Mouse (Mus musculus) CD4-positive, CD25-positive, alpha-beta regulatory T cell, adult 4 months (primary cell): ENCODE data around the gene Dtnbp1. TPM values are rescaled to one million over a fixed set of nuclear protein-coding genes. Genes with fewer than 3 reads are reported as not detected.

Experiments
- ATAC-seq: one replicate; pipeline ENCODE4 v1.8.0; 2017
- polyA plus RNA-seq, 2 experiments: library from polyadenylated mRNA; unstranded; fragments of 100-300 nt; shearing (Covaris generic); gene quantifications; one replicate each; pipeline ENCODE4 v1.2.1; 2017

The Dtnbp1 gene
- polyA plus RNA-seq, 2 experiments from 2014 or later = 5.3 to 8.9 TPM

GRCm38 (mm10) chr13:44903416-44903815 lies 98.5 kb downstream of the Dtnbp1 start:
- no peak for ATAC-seq

DNA sequence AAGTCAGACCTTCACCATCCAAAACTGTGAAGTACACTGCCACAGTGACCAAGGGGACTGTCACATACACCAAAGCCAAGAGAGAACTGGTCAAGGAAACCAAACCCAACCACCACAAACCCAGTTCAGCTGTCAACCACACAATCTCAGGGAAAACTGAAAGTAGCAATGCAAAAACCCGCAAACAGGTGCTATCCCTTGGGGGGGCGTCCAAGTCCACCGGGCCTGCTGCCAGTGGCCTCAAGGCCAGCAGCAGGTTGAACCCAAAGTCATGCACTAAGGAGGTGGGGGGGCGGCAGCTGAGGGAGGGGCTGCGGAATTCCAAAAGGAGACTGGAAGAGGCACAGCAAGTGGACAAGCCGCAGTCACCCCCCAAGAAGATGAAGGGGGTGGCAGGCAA lies 99.6 kb downstream of the Dtnbp1 start:
- ATAC-seq = no peak

DNA sequence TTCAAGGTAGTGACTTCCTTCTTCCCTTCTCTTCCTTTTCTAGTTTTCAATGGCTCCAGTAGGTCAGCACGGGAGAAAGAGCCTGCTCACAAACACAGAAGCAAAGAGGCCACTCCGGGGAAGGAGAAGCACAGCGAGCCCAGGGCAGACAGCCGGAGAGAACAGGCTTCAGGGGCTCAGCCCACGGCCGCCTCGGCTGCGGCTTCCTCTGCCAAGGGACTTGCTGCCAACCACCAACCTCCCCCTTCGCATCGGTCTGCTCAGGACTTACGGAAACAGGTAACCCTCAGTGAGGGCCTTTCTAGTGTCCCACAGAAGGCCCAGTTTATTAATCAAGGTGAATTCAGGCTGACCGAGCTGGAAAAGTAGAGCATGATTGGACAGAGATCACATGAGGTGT lies 105.7 kb downstream of the Dtnbp1 start:
- ATAC-seq = no peak

GRCm38 (mm10) chr13:44891813-44892730 lies 109.9 kb downstream of the Dtnbp1 start:
- ATAC-seq = no peak

- no peak for ATAC-seq
These were observed 111.3 kb downstream of the Dtnbp1 start for GRCm38 (mm10) chr13:44890612-44891011.

GRCm38 (mm10) chr13:44886221-44886620 lies 115.7 kb downstream of the Dtnbp1 start:
- ATAC-seq = no peak

DNA sequence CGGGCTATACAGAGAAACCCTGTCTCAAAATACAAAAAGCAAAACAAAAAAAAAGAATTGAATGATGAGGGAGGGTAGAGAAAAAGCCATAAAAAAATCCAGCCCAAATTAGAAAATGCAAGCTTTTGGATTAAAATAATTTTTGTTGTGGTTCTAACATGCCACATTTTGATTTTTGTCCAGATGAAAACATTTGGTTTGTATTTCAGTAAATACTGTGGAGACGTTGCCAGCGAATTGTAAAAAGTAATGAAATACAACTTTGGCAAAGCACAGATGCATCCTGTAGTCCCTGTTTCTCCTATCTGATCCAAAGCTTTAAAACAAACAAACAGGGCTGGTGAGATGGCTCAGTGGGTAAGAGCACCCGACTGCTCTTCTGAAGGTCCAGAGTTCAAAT lies 120.9 kb downstream of the Dtnbp1 start:
- ATAC-seq = no peak

GRCm38 (mm10) chr13:44876799-44877198 lies 125.1 kb downstream of the Dtnbp1 start:
- no peak for ATAC-seq

Other genes starting within 250 kb of the Dtnbp1 start
- gene Gm9817, start 76.5 kb upstream of the Dtnbp1 start, polyA plus RNA-seq = under 1 TPM in 1 of 2 experiments, not detected in 1; 0.26 TPM